Mouse (Mus musculus) left cerebral cortex, adult 11 months (tissue): ENCODE measurements at regions not wholly inside any gene's neighbourhood (a gene's known extent, or its start where the extent isn't known, plus 50 kb on each side); places are given as distances from the start of the nearest gene placed in this dataset.

Experiments
- DNase-seq: peaks from one replicate; pipeline ENCODE4 v3.0.0; 2022; ENCODE audit warnings: low spot score

- DNase-seq = no peak
Observed at GRCm38 (mm10) chr2:33941316-33941715, 53.6 kb upstream of the Mvb12b start.

- no peak for DNase-seq
Observed at GRCm38 (mm10) chr2:33939836-33940235, 52.1 kb upstream of the Mvb12b start.
